Mouse (Mus musculus): ENCODE data around the gene Gm8271.
"Not testable (repeated sequence)": the region's sequence is repeated elsewhere in the genome, so short reads cannot be mapped to it uniquely, and the experiment has no call there.

The Gm8271 gene

GRCm38 (mm10) chr14:5185493-5185892 is at the start of gene Gm8271:
Gene Gm8271, plus strand, starts transcription at chr14:5185793.
- not testable (repeated sequence) for DNase-seq (ENCODE audit: low read depth, low spot score)

GRCm38 (mm10) chr14:5164235-5164634 is 21.4 kb upstream of the Gm8271 start, which contains the start of gene Gm3317:
Gene Gm3317, plus strand, starts transcription at chr14:5164535.
- DNase-seq (ENCODE audit: low read depth, low spot score): not testable (repeated sequence)
